ENCODE assay signal across 10 mouse cellular contexts in the genomic region with DNA sequence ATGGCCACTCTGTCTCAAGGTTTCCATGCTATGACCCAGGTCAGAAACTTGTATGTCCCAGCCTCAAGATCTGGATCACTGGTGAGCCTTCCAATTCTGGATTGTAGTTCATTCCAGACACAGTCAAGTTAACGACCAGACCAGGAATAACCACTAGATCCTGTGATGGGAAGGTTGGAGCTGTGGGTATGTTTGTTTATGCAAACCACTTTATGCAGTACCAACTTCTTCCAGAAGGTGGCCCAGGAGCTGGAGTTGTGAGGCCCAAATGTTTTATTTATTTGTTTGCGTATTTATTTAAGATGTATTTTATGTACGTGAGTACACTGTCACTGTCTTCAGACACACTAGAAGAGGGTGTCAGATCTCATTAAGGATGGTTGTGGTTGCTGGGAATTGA. TPM values are rescaled to one million over a fixed set of nuclear protein-coding genes. Genes with fewer than 3 reads are reported as not detected.
DNase-seq lines count a peak whose midpoint lies in the region; ATAC-seq and TF ChIP-seq lines count a peak whose summit lies in the region.
"Had no signal": no experiment of that assay in that cellular context is flagged by ENCODE, and none has a peak within 500 bp of the region (broad histone marks: within the 10 kb centered on the region; RNA-seq: fewer than 3 reads in every experiment).

No protein-coding gene starts in this region.

- no peak overlapping the region for H3K9ac ChIP-seq in forebrain, embryonic 14.5 days (ENCODE audit: low read length)
- no peak overlapping the region for H3K9ac ChIP-seq in forebrain, embryonic 12.5 days
- H3K9ac ChIP-seq in liver, embryonic 14.5 days (replicated peaks) = no peak overlapping the region
- H3K9ac ChIP-seq in liver, embryonic 11.5 days (ENCODE audit: low read depth, low read length) = no peak overlapping the region
- H3K9ac ChIP-seq: embryonic facial prominence, embryonic 15.5 days; hindbrain, embryonic 15.5 days had no signal

- 62% methylated on average over 3 of the region's 3 CpGs for WGBS in forebrain, embryonic 14.5 days
- 62% methylated on average over 3 of the region's 3 CpGs for WGBS in forebrain, embryonic 12.5 days
- whole genome bisulfite sequencing in liver, embryonic 14.5 days (ENCODE audit: insufficient replicate concordance) = 43% methylated on average over 3 of the region's 3 CpGs
- WGBS in liver, embryonic 11.5 days = 56% methylated on average over 3 of the region's 3 CpGs

- H3K4me1 ChIP-seq in forebrain, embryonic 14.5 days (ENCODE audit: control insufficient read depth, insufficient read depth, low read length) = peaks cover 14% of the 10 kb centered on the region
- H3K4me1 ChIP-seq in forebrain, embryonic 12.5 days = peaks cover 38% of the 10 kb centered on the region
- peaks cover 14 to 16% of the 10 kb centered on the region in 2 experiments for H3K4me1 ChIP-seq in liver, embryonic 14.5 days (replicated peaks; ENCODE audit: control insufficient read depth in 2 of 2, insufficient read depth in 2 of 2, low read length in 1 of 2)
- peaks cover 20% of the 10 kb centered on the region for H3K4me1 ChIP-seq in liver, embryonic 11.5 days (replicated peaks; ENCODE audit: control insufficient read depth, insufficient read depth, low read length)

- TF ChIP-seq CTCF in liver, embryonic 14.5 days (IDR thresholded peaks at IDR 0.05; ENCODE audit: low read depth) = peak; percentile 68

- DNase-seq in forebrain, embryonic 14.5 days (ENCODE audit: low spot score) = peak; percentile 69
- no peak for DNase-seq in liver, embryonic 14.5 days (ENCODE audit: low read depth in 3 of 3, low spot score in 3 of 3)
- no peak for DNase-seq in liver, embryonic 11.5 days (ENCODE audit: low spot score)
- peak; percentile 73 for DNase-seq in MN1 (ENCODE audit: low spot score)
- peak; percentile 54 to 59 for DNase-seq in kidney, postnatal 4 days
- DNase-seq in frontal cortex, postnatal 25 days (ENCODE audit: low spot score in 2 of 2) = no peak

- H3K9me3 ChIP-seq in forebrain, embryonic 14.5 days (replicated peaks; ENCODE audit: control insufficient read depth, low read length) = no peaks in the 10 kb centered on the region
- no peaks in the 10 kb centered on the region for H3K9me3 ChIP-seq in forebrain, embryonic 12.5 days
- H3K9me3 ChIP-seq in liver, embryonic 14.5 days (ENCODE audit: control insufficient read depth, low read length) = no peaks in the 10 kb centered on the region
- no peaks in the 10 kb centered on the region for H3K9me3 ChIP-seq in liver, embryonic 11.5 days (ENCODE audit: control insufficient read depth, low read length)
- H3K9me3 ChIP-seq: embryonic facial prominence, embryonic 15.5 days; hindbrain, embryonic 15.5 days had no signal

- TF ChIP-seq EP300 in liver, embryonic 14.5 days (IDR thresholded peaks at IDR 0.05; ENCODE audit: low read depth) = no peak

- H3K4me3 ChIP-seq in forebrain, embryonic 14.5 days (ENCODE audit: low read depth, low read length) = no peak overlapping the region
- no peak overlapping the region for H3K4me3 ChIP-seq in forebrain, embryonic 12.5 days (replicated peaks)
- no peak overlapping the region for H3K4me3 ChIP-seq in liver, embryonic 14.5 days (ENCODE audit: insufficient read depth in 1 of 2, low read depth in 2 of 2, low read length in 2 of 2)
- H3K4me3 ChIP-seq in liver, embryonic 11.5 days (ENCODE audit: low read depth, low read length) = no peak overlapping the region
- H3K4me3 ChIP-seq: embryonic facial prominence, embryonic 15.5 days; hindbrain, embryonic 15.5 days had no signal

- H3K27ac ChIP-seq in forebrain, embryonic 14.5 days (ENCODE audit: low read depth, low read length) = no peak overlapping the region
- no peak overlapping the region for H3K27ac ChIP-seq in forebrain, embryonic 12.5 days
- H3K27ac ChIP-seq in liver, embryonic 14.5 days = no peak overlapping the region
- H3K27ac ChIP-seq in liver, embryonic 11.5 days (ENCODE audit: low read depth, low read length) = no peak overlapping the region
- H3K27ac ChIP-seq: embryonic facial prominence, embryonic 15.5 days; hindbrain, embryonic 15.5 days had no signal

- no peaks in the 10 kb centered on the region for H3K27me3 ChIP-seq in forebrain, embryonic 14.5 days (replicated peaks; ENCODE audit: control insufficient read depth, insufficient read depth, low read length)
- H3K27me3 ChIP-seq in forebrain, embryonic 12.5 days = no peaks in the 10 kb centered on the region
- peaks cover 9% of the 10 kb centered on the region for H3K27me3 ChIP-seq in liver, embryonic 14.5 days (ENCODE audit: control insufficient read depth, insufficient read depth, low read length)
- H3K27me3 ChIP-seq in liver, embryonic 11.5 days (replicated peaks; ENCODE audit: control insufficient read depth, insufficient read depth, low read length) = no peaks in the 10 kb centered on the region; the same call in 1 of the 2 replicates
- H3K27me3 ChIP-seq: embryonic facial prominence, embryonic 15.5 days; hindbrain, embryonic 15.5 days had no signal

- ATAC-seq in forebrain, embryonic 14.5 days = no peak
- ATAC-seq in forebrain, embryonic 12.5 days (ENCODE audit: low FRiP score) = no peak
- no peak for ATAC-seq in liver, embryonic 14.5 days (ENCODE audit: insufficient read depth)
- no peak for ATAC-seq in liver, embryonic 11.5 days (replicated peaks; ENCODE audit: low FRiP score)
- ATAC-seq in megakaryocyte-erythroid progenitor cell, adult 5-6 weeks (replicated peaks; ENCODE audit: low FRiP score, low TSS enrichment, poor library complexity, severe bottlenecking) = no peak

- no peak overlapping the region for H3K4me2 ChIP-seq in forebrain, embryonic 14.5 days (ENCODE audit: low read length)
- H3K4me2 ChIP-seq in forebrain, embryonic 12.5 days = no peak overlapping the region
- H3K4me2 ChIP-seq in liver, embryonic 14.5 days (ENCODE audit: low read depth) = no peak overlapping the region
- H3K4me2 ChIP-seq in liver, embryonic 11.5 days = no peak overlapping the region
- H3K4me2 ChIP-seq: embryonic facial prominence, embryonic 15.5 days; hindbrain, embryonic 15.5 days had no signal

- H3K36me3 ChIP-seq in forebrain, embryonic 14.5 days (ENCODE audit: control insufficient read depth, insufficient read depth, low read length) = peaks cover 54% of the 10 kb centered on the region
- H3K36me3 ChIP-seq in forebrain, embryonic 12.5 days (replicated peaks) = peaks cover 60% of the 10 kb centered on the region
- H3K36me3 ChIP-seq in liver, embryonic 14.5 days (replicated peaks; ENCODE audit: control insufficient read depth, insufficient read depth, low read depth) = no peaks in the 10 kb centered on the region
- H3K36me3 ChIP-seq in liver, embryonic 11.5 days (ENCODE audit: control insufficient read depth, insufficient read depth, low read length) = no peaks in the 10 kb centered on the region

RNA-seq across cellular contexts. Expression of gene Fbxo6, which starts 3.0 kb away (rescaled TPM):
- 19.0 and 20.6 TPM in 2 replicates for polyA plus RNA-seq in forebrain, embryonic 14.5 days (2014; fragmentation: Nextera tagmentation; extraction: Ambion mirVana)
- polyA plus RNA-seq in forebrain, embryonic 12.5 days (2016; fragmentation: Nextera tagmentation; extraction: Ambion mirVana) = 14.9 and 16.4 TPM in 2 replicates
- 7.4 and 7.5 TPM in 2 replicates for polyA plus RNA-seq in liver, embryonic 14.5 days (2012; rRNA removed)
- 15.0 and 15.1 TPM in 2 replicates for polyA plus RNA-seq in liver, embryonic 14.5 days (2014; fragmentation: Nextera tagmentation; extraction: Ambion mirVana)
- 30.6 and 34.4 TPM in 2 replicates for polyA plus RNA-seq in liver, embryonic 11.5 days (2014; fragmentation: Nextera tagmentation; extraction: Ambion mirVana)
- 19.7 and 25.6 TPM in 2 replicates for total RNA-seq in megakaryocyte-erythroid progenitor cell, adult 5-6 weeks (2014; fragmentation: Nextera tagmentation)
- 10.5 and 12.7 TPM in 2 replicates for total RNA-seq in megakaryocyte-erythroid progenitor cell, adult 5-6 weeks (2017)

RNA-seq across cellular contexts. Expression of gene Fbxo44, which starts 5.3 kb away (rescaled TPM):
- polyA plus RNA-seq in forebrain, embryonic 14.5 days (2014; fragmentation: Nextera tagmentation; extraction: Ambion mirVana) = 70.6 and 76.3 TPM in 2 replicates
- 57.5 and 60.5 TPM in 2 replicates for polyA plus RNA-seq in forebrain, embryonic 12.5 days (2016; fragmentation: Nextera tagmentation; extraction: Ambion mirVana)
- 1.0 and 1.2 TPM in 2 replicates for polyA plus RNA-seq in liver, embryonic 14.5 days (2012; rRNA removed)
- polyA plus RNA-seq in liver, embryonic 14.5 days (2014; fragmentation: Nextera tagmentation; extraction: Ambion mirVana) = 0.43 and 0.46 TPM in 2 replicates
- 2.9 and 3.0 TPM in 2 replicates for polyA plus RNA-seq in liver, embryonic 11.5 days (2014; fragmentation: Nextera tagmentation; extraction: Ambion mirVana)
- total RNA-seq in megakaryocyte-erythroid progenitor cell, adult 5-6 weeks (2014; fragmentation: Nextera tagmentation) = 6.0 and 6.6 TPM in 2 replicates
- total RNA-seq in megakaryocyte-erythroid progenitor cell, adult 5-6 weeks (2017) = 4.1 and 5.5 TPM in 2 replicates

RNA-seq across cellular contexts. Expression of gene Fbxo2, which starts 5.4 kb away (rescaled TPM):
- polyA plus RNA-seq in forebrain, embryonic 14.5 days (2014; fragmentation: Nextera tagmentation; extraction: Ambion mirVana) = 2.2 and 3.2 TPM in 2 replicates
- 1.2 and 1.5 TPM in 2 replicates for polyA plus RNA-seq in forebrain, embryonic 12.5 days (2016; fragmentation: Nextera tagmentation; extraction: Ambion mirVana)
- polyA plus RNA-seq in liver, embryonic 14.5 days (2012; rRNA removed) = 0.04 and 0.09 TPM in 2 replicates
- polyA plus RNA-seq in liver, embryonic 14.5 days (2014; fragmentation: Nextera tagmentation; extraction: Ambion mirVana) = 0.08 TPM in 1 of 2 replicates, not detected in the other
- 0.73 and 0.74 TPM in 2 replicates for polyA plus RNA-seq in liver, embryonic 11.5 days (2014; fragmentation: Nextera tagmentation; extraction: Ambion mirVana)
- total RNA-seq in megakaryocyte-erythroid progenitor cell, adult 5-6 weeks (2014; fragmentation: Nextera tagmentation) = not detected in 2 replicates
- total RNA-seq in megakaryocyte-erythroid progenitor cell, adult 5-6 weeks (2017) = not detected in 2 replicates

RNA-seq across cellular contexts. Expression of gene Draxin, which starts 24.5 kb away (rescaled TPM):
- 18.8 and 20.7 TPM in 2 replicates for polyA plus RNA-seq in forebrain, embryonic 14.5 days (2014; fragmentation: Nextera tagmentation; extraction: Ambion mirVana)
- 6.4 and 8.0 TPM in 2 replicates for polyA plus RNA-seq in forebrain, embryonic 12.5 days (2016; fragmentation: Nextera tagmentation; extraction: Ambion mirVana)
- polyA plus RNA-seq in liver, embryonic 14.5 days (2012; rRNA removed) = 0.16 and 0.22 TPM in 2 replicates
- polyA plus RNA-seq in liver, embryonic 14.5 days (2014; fragmentation: Nextera tagmentation; extraction: Ambion mirVana) = 0.04 and 0.05 TPM in 2 replicates
- 0.12 and 0.31 TPM in 2 replicates for polyA plus RNA-seq in liver, embryonic 11.5 days (2014; fragmentation: Nextera tagmentation; extraction: Ambion mirVana)
- total RNA-seq in megakaryocyte-erythroid progenitor cell, adult 5-6 weeks (2014; fragmentation: Nextera tagmentation) = not detected in 2 replicates
- not detected in 2 replicates for total RNA-seq in megakaryocyte-erythroid progenitor cell, adult 5-6 weeks (2017)

RNA-seq across cellular contexts. Expression of gene Mad2l2, which starts 24.8 kb away (rescaled TPM):
- polyA plus RNA-seq in forebrain, embryonic 14.5 days (2014; fragmentation: Nextera tagmentation; extraction: Ambion mirVana) = 129 and 141 TPM in 2 replicates
- polyA plus RNA-seq in forebrain, embryonic 12.5 days (2016; fragmentation: Nextera tagmentation; extraction: Ambion mirVana) = 76.1 and 81.6 TPM in 2 replicates
- 7.5 and 9.4 TPM in 2 replicates for polyA plus RNA-seq in liver, embryonic 14.5 days (2012; rRNA removed)
- polyA plus RNA-seq in liver, embryonic 14.5 days (2014; fragmentation: Nextera tagmentation; extraction: Ambion mirVana) = 17.7 and 19.1 TPM in 2 replicates
- polyA plus RNA-seq in liver, embryonic 11.5 days (2014; fragmentation: Nextera tagmentation; extraction: Ambion mirVana) = 41.4 and 44.7 TPM in 2 replicates
- total RNA-seq in megakaryocyte-erythroid progenitor cell, adult 5-6 weeks (2014; fragmentation: Nextera tagmentation) = 25.1 and 28.9 TPM in 2 replicates
- 5.8 and 10.9 TPM in 2 replicates for total RNA-seq in megakaryocyte-erythroid progenitor cell, adult 5-6 weeks (2017)

Comparison
In these comparisons a context has a peak if more than half of its experiments do, and no peak if none do; other contexts are left out.
1. DNase-seq: peak in forebrain, embryonic 14.5 days (single experiment), MN1 (single experiment) and kidney, postnatal 4 days (2 of 2); none in liver, embryonic 14.5 days (0 of 3), liver, embryonic 11.5 days (single experiment) and frontal cortex, postnatal 25 days (0 of 2).
2. RNA of gene Fbxo44, which starts 5.3 kb away (polyA plus RNA-seq): 70.6 to 76.3 TPM in forebrain, embryonic 14.5 days and 57.5 to 60.5 TPM in forebrain, embryonic 12.5 days; 2.9 to 3.0 TPM in liver, embryonic 11.5 days and 0.43 to 1.2 TPM in liver, embryonic 14.5 days; every median in the first group is over 10 times any median in the second.